Mouse (Mus musculus) kidney, adult 2 months (tissue): ENCODE data around the gene Cideb.

Source experiments
- CTCF ChIP-seq: fragments of 200-500 bp; conservative IDR thresholded peaks from 2 replicates; pipeline ENCODE4 v1.5.1; 2011; ENCODE audit warnings: low read depth, mild to moderate bottlenecking, control low read depth, low read length, moderate library complexity, mixed read lengths; ENCODE audit not compliant: insufficient read depth, insufficient read length
- POLR2A ChIP-seq: fragments of 200-500 bp; IDR thresholded peaks from one replicate; pipeline ENCODE4 v1.6.1; 2011; ENCODE audit warnings: low read depth, low read length, control low read depth

DNA sequence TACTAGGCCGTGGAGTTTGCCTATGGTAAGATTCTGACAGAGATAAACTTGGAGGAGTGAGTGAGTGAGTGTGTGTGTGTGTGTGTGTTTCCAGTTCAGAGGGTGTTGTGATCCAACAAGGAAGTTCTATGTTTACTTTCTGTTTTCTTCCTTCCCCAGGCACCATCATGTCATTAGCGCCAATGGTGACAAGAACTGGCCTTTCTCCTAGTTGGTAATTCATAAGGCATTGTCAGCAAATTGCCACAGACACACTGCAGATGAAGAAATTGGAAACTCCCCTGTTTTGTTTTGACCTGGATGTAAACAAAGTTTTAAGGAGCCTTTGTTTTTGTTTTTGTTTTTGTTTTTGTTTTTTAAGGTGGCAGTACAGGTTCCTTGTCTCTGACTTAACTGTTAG, 35.2 kb upstream of the Cideb start:
- TF ChIP-seq CTCF (no peak), POLR2A (no peak)
